Mouse (Mus musculus): Measurements from ENCODE around the gene Myocd.

DNA sequence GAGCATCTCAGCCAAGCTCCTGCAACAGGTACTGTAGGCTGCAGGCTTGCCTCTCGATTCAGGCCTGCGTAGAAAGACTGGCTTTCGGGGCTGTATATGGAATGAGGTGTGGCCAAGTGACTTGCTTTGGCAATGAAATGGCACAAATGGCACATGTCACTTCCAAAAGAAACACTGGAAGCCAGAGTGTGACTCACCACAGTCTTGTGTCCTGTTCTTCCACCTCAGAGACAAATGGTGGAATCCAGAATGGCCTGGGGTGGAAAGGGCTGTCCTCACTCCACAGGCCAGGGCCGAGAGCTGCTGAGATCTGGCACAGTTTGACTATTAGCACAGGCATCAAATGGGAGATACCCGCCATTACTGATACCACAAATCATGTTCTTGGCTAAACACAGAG lies 116.8 kb downstream of the Myocd start:
- TF ChIP-seq CTCF (conservative IDR thresholded peaks at IDR 0.05; ENCODE audit: low read length), result no peak
- no peak for TF ChIP-seq POU5F1 (IDR thresholded peaks at IDR 0.05; ENCODE audit: borderline replicate concordance, low read length)

Measured in E14TG2a.4 (cell line).